ENCODE assay signal across 15 mouse cellular contexts in genomic region chr5:44710132-44710871, GRCm38 (mm10).
DNase-seq lines count a peak whose midpoint lies in the region; ATAC-seq and TF ChIP-seq lines count a peak whose summit lies in the region.
"Had no signal": no experiment of that assay in that cellular context is flagged by ENCODE, and none has a peak within 500 bp of the region (broad histone marks: within the 10 kb centered on the region; RNA-seq: fewer than 3 reads in every experiment).

No protein-coding gene starts in this region.

- no peak for ATAC-seq in forebrain, embryonic 16.5 days
- no peak; the same call in 1 of the 2 replicates for ATAC-seq in lung, postnatal 0 days
- ATAC-seq in intestine, embryonic 16.5 days: peak; percentile 88
- peak; percentile 79; the same call in 1 of the 2 replicates for ATAC-seq in stomach, embryonic 16.5 days (ENCODE audit: insufficient read depth, low FRiP score)
- ATAC-seq: CD4-positive, CD25-positive, alpha-beta regulatory T cell, adult 4 months; forebrain, embryonic 15.5 days had no signal

- H3K27me3 ChIP-seq in forebrain, embryonic 10.5 days (ENCODE audit: poor library complexity, severe bottlenecking): no peaks in the 10 kb centered on the region
- H3K27me3 ChIP-seq in forebrain, embryonic 16.5 days (replicated peaks; ENCODE audit: control insufficient read depth, insufficient read depth, low read length): no peaks in the 10 kb centered on the region
- H3K27me3 ChIP-seq in lung, postnatal 0 days (replicated peaks; ENCODE audit: insufficient read depth, low read length): no peaks in the 10 kb centered on the region
- H3K27me3 ChIP-seq in intestine, embryonic 16.5 days (replicated peaks; ENCODE audit: control insufficient read depth, insufficient read depth, low read length): no peaks in the 10 kb centered on the region
- H3K27me3 ChIP-seq in stomach, embryonic 16.5 days (ENCODE audit: control insufficient read depth, insufficient read depth, low read length): no peaks in the 10 kb centered on the region
- H3K27me3 ChIP-seq: forebrain, embryonic 15.5 days; hindbrain, embryonic 15.5 days; megakaryocyte, embryonic 14.5 days; neural tube, embryonic 13.5 days had no signal

- no peak overlapping the region for H3K4me2 ChIP-seq in forebrain, embryonic 16.5 days (ENCODE audit: low read length)
- no peak overlapping the region for H3K4me2 ChIP-seq in lung, postnatal 0 days (replicated peaks; ENCODE audit: low read depth, low read length)
- H3K4me2 ChIP-seq in intestine, embryonic 16.5 days (ENCODE audit: low read depth, low read length): no peak overlapping the region
- no peak overlapping the region for H3K4me2 ChIP-seq in stomach, embryonic 16.5 days (ENCODE audit: low read depth, low read length)
- H3K4me2 ChIP-seq: forebrain, embryonic 15.5 days; hindbrain, embryonic 15.5 days; neural tube, embryonic 13.5 days had no signal

- TF ChIP-seq EP300 in lung, postnatal 0 days (IDR thresholded peaks at IDR 0.05): peak; percentile 9; the same call in 1 of the 2 replicates

- intact Hi-C loops in left cerebral cortex, postnatal 14 days (cut with DNase I): no loop called here

- no peak overlapping the region for H3K9ac ChIP-seq in forebrain, embryonic 16.5 days (replicated peaks; ENCODE audit: low read depth, low read length)
- no peak overlapping the region for H3K9ac ChIP-seq in lung, postnatal 0 days (replicated peaks; ENCODE audit: low read depth)
- no peak overlapping the region for H3K9ac ChIP-seq in intestine, embryonic 16.5 days (ENCODE audit: low read depth, low read length)
- no peak overlapping the region for H3K9ac ChIP-seq in stomach, embryonic 16.5 days (ENCODE audit: low read length)
- H3K9ac ChIP-seq: forebrain, embryonic 15.5 days; hindbrain, embryonic 15.5 days; neural tube, embryonic 13.5 days had no signal

- TF ChIP-seq CTCF in lung, postnatal 0 days (IDR thresholded peaks at IDR 0.05): no peak

- peaks cover 56% of the 10 kb centered on the region for H3K4me1 ChIP-seq in forebrain, embryonic 10.5 days
- H3K4me1 ChIP-seq in forebrain, embryonic 16.5 days (replicated peaks; ENCODE audit: control insufficient read depth, insufficient read depth, low read length): peaks cover 25% of the 10 kb centered on the region
- H3K4me1 ChIP-seq in lung, postnatal 0 days (ENCODE audit: insufficient read depth, low read depth, low read length): no peaks in the 10 kb centered on the region; the same call in 1 of the 2 replicates
- H3K4me1 ChIP-seq in intestine, embryonic 16.5 days (ENCODE audit: control insufficient read depth, insufficient read depth, low read length): peaks cover 5% of the 10 kb centered on the region; the same call in 1 of the 2 replicates
- H3K4me1 ChIP-seq in stomach, embryonic 16.5 days (ENCODE audit: control insufficient read depth, insufficient read depth, low read length): peaks cover 12% of the 10 kb centered on the region

- no peaks in the 10 kb centered on the region for H3K9me3 ChIP-seq in forebrain, embryonic 10.5 days
- no peaks in the 10 kb centered on the region for H3K9me3 ChIP-seq in forebrain, embryonic 16.5 days (ENCODE audit: control insufficient read depth, low read length)
- H3K9me3 ChIP-seq in lung, postnatal 0 days (ENCODE audit: low read length): no peaks in the 10 kb centered on the region
- H3K9me3 ChIP-seq in intestine, embryonic 16.5 days (ENCODE audit: control insufficient read depth, low read length): no peaks in the 10 kb centered on the region
- no peaks in the 10 kb centered on the region for H3K9me3 ChIP-seq in stomach, embryonic 16.5 days (replicated peaks; ENCODE audit: control insufficient read depth, low read length)
- H3K9me3 ChIP-seq: embryonic facial prominence, embryonic 10.5 days; forebrain, embryonic 15.5 days; hindbrain, embryonic 15.5 days; megakaryocyte, embryonic 14.5 days; neural tube, embryonic 13.5 days had no signal

- H3K4me3 ChIP-seq in forebrain, embryonic 10.5 days: no peak overlapping the region
- no peak overlapping the region for H3K4me3 ChIP-seq in forebrain, embryonic 16.5 days (replicated peaks; ENCODE audit: low read length)
- H3K4me3 ChIP-seq in lung, postnatal 0 days (ENCODE audit: low read depth, low read length): no peak overlapping the region
- H3K4me3 ChIP-seq in intestine, embryonic 16.5 days (ENCODE audit: low read length): no peak overlapping the region
- H3K4me3 ChIP-seq in stomach, embryonic 16.5 days (replicated peaks; ENCODE audit: low read length): no peak overlapping the region
- H3K4me3 ChIP-seq: embryonic facial prominence, embryonic 10.5 days; forebrain, embryonic 15.5 days; hindbrain, embryonic 15.5 days; megakaryocyte, embryonic 14.5 days; neural tube, embryonic 13.5 days had no signal

- no peaks in the 10 kb centered on the region for H3K36me3 ChIP-seq in forebrain, embryonic 10.5 days (replicated peaks)
- H3K36me3 ChIP-seq in forebrain, embryonic 16.5 days (ENCODE audit: control insufficient read depth, insufficient read depth): no peaks in the 10 kb centered on the region
- H3K36me3 ChIP-seq in lung, postnatal 0 days (ENCODE audit: insufficient read depth, low read length): no peaks in the 10 kb centered on the region
- H3K36me3 ChIP-seq in intestine, embryonic 16.5 days (ENCODE audit: control insufficient read depth, insufficient read depth, low read length): no peaks in the 10 kb centered on the region
- no peaks in the 10 kb centered on the region for H3K36me3 ChIP-seq in stomach, embryonic 16.5 days (ENCODE audit: control insufficient read depth, insufficient read depth, low read length)
- H3K36me3 ChIP-seq: embryonic facial prominence, embryonic 10.5 days; forebrain, embryonic 15.5 days; hindbrain, embryonic 15.5 days; neural tube, embryonic 13.5 days had no signal

- WGBS in forebrain, embryonic 10.5 days: 72% methylated on average over 4 of the region's 4 CpGs
- WGBS in forebrain, embryonic 16.5 days: 44% methylated on average over 4 of the region's 4 CpGs
- 43% methylated on average over 4 of the region's 4 CpGs for WGBS in lung, postnatal 0 days
- WGBS in intestine, embryonic 16.5 days: 45% methylated on average over 4 of the region's 4 CpGs
- 47% methylated on average over 4 of the region's 4 CpGs for WGBS in stomach, embryonic 16.5 days

- DNase-seq in forebrain, embryonic 10.5 days (ENCODE audit: extremely low spot score, low spot score): no peak
- peak; percentile 10 for DNase-seq in lung, postnatal 0 days (ENCODE audit: low spot score)
- no peak for DNase-seq in lung, postnatal 25 days (ENCODE audit: low spot score)
- no peak for DNase-seq in left cerebral cortex, postnatal 14 days (ENCODE audit: low spot score in 2 of 2)
- DNase-seq in right cerebral cortex, postnatal 25 days: no peak
- DNase-seq: cerebellum, adult 2 months had no signal

- H3K27ac ChIP-seq in forebrain, embryonic 10.5 days: peak overlapping the region; percentile 58; the same call in 1 of the 2 replicates
- no peak overlapping the region for H3K27ac ChIP-seq in forebrain, embryonic 16.5 days (ENCODE audit: low read length)
- H3K27ac ChIP-seq in lung, postnatal 0 days (ENCODE audit: low read length): peak overlapping the region; percentile 20; the same call in 1 of the 2 replicates
- H3K27ac ChIP-seq in intestine, embryonic 16.5 days (ENCODE audit: low read length): peak overlapping the region; percentile 59
- H3K27ac ChIP-seq in stomach, embryonic 16.5 days (ENCODE audit: low read length): peak overlapping the region; percentile 57; the same call in 1 of the 2 replicates
- H3K27ac ChIP-seq: embryonic facial prominence, embryonic 10.5 days; forebrain, embryonic 15.5 days; hindbrain, embryonic 15.5 days; neural tube, embryonic 13.5 days had no signal

Comparison
In these comparisons a context has a peak if more than half of its experiments do, and no peak if none do; other contexts are left out.
1. ATAC-seq: peak in intestine, embryonic 16.5 days (single experiment) and stomach, embryonic 16.5 days (single experiment); none in forebrain, embryonic 16.5 days (single experiment) and lung, postnatal 0 days (single experiment).